Mouse (Mus musculus): ENCODE results near the gene Nppc.

- TF ChIP-seq CTCF (conservative IDR thresholded peaks at IDR 0.05; ENCODE audit: low read length) = no peak
- no peak for TF ChIP-seq POU5F1 (IDR thresholded peaks at IDR 0.05; ENCODE audit: borderline replicate concordance, low read length)
These were observed 47.8 kb upstream of the Nppc start for GRCm38 (mm10) chr1:86718190-86718589.
